Mouse (Mus musculus): Measurements from ENCODE around the gene Nop14. TPM values are rescaled to one million over a fixed set of nuclear protein-coding genes. Genes with fewer than 3 reads are reported as not detected.

Gene Nop14
- total RNA-seq (2021): 10 to 100 TPM; 11.0 to 13.6 TPM
- long read RNA-seq, experiment 1, transcript Nop14-201 (18 exons, 2,702 nt): major isoform, 8 of 11 reads
- long read RNA-seq, experiment 1, partial matches to known transcripts: 3 of 11 reads
- long read RNA-seq, experiment 1, other reads (novel, unspliced or antisense): 0 of 11 reads
- long read RNA-seq, experiment 2, transcript Nop14-201 (18 exons, 2,702 nt): major isoform, 10 of 14 reads
- long read RNA-seq, experiment 2, partial matches to known transcripts: 3 of 14 reads
- long read RNA-seq, experiment 2, other reads (novel, unspliced or antisense): 1 of 14 reads

- peak; percentile 99 for DNase-seq
Observed at GRCm38 (mm10) chr5:34659686-34660590, at the start of gene Nop14, which contains the start of gene Grk4. Gene Nop14, minus strand, starts transcription at chr5:34660148. Gene Grk4, plus strand, starts transcription at chr5:34660379.

- no peak for DNase-seq
Observed at GRCm38 (mm10) chr5:34708436-34708835, 48.5 kb upstream of the Nop14 start.

- DNase-seq: no peak
Observed at GRCm38 (mm10) chr5:34695521-34695920, 35.6 kb upstream of the Nop14 start.

GRCm38 (mm10) chr5:34692782-34693181 is 32.8 kb upstream of the Nop14 start:
- no peak for DNase-seq

- DNase-seq: no peak
Observed at GRCm38 (mm10) chr5:34689868-34690267, 29.9 kb upstream of the Nop14 start.

- no peak for DNase-seq
Observed at GRCm38 (mm10) chr5:34670280-34670679, 10.3 kb upstream of the Nop14 start.

GRCm38 (mm10) chr5:34669493-34669892 is 9.5 kb upstream of the Nop14 start:
- no peak for DNase-seq

GRCm38 (mm10) chr5:34663231-34663630 is 3.3 kb upstream of the Nop14 start:
- DNase-seq: no peak

GRCm38 (mm10) chr5:34661909-34662308 is 2.0 kb upstream of the Nop14 start:
- no peak for DNase-seq

- no peak for DNase-seq
Observed at GRCm38 (mm10) chr5:34660591-34661130, 713 bp upstream of the Nop14 start.

GRCm38 (mm10) chr5:34657556-34657955 is 2.4 kb downstream of the Nop14 start:
- no peak for DNase-seq

- no peak for DNase-seq
Observed at GRCm38 (mm10) chr5:34654881-34655280, 5.1 kb downstream of the Nop14 start.

- DNase-seq: no peak
Observed at GRCm38 (mm10) chr5:34652961-34653360, 7.0 kb downstream of the Nop14 start.

- no peak for DNase-seq
Observed at GRCm38 (mm10) chr5:34647581-34647980, 12.4 kb downstream of the Nop14 start.

GRCm38 (mm10) chr5:34642932-34643331 is 17.0 kb downstream of the Nop14 start:
- DNase-seq: no peak

GRCm38 (mm10) chr5:34641991-34642390 is 18.0 kb downstream of the Nop14 start:
- no peak for DNase-seq

- DNase-seq: no peak
Observed at GRCm38 (mm10) chr5:34637591-34638156, 22.3 kb downstream of the Nop14 start.

- DNase-seq: peak; percentile 70
Observed at GRCm38 (mm10) chr5:34636481-34637287, 23.3 kb downstream of the Nop14 start, which contains the start of gene Mfsd10. Gene Mfsd10, minus strand, starts transcription at chr5:34637212.

- no peak for DNase-seq
Observed at GRCm38 (mm10) chr5:34635665-34636192, 24.2 kb downstream of the Nop14 start.

GRCm38 (mm10) chr5:34634746-34635400 is 25.1 kb downstream of the Nop14 start:
- no peak for DNase-seq

GRCm38 (mm10) chr5:34633641-34634040 is 26.3 kb downstream of the Nop14 start:
- DNase-seq: peak; percentile 52
